ENCODE assay signal across 9 mouse cellular contexts in the genomic region with DNA sequence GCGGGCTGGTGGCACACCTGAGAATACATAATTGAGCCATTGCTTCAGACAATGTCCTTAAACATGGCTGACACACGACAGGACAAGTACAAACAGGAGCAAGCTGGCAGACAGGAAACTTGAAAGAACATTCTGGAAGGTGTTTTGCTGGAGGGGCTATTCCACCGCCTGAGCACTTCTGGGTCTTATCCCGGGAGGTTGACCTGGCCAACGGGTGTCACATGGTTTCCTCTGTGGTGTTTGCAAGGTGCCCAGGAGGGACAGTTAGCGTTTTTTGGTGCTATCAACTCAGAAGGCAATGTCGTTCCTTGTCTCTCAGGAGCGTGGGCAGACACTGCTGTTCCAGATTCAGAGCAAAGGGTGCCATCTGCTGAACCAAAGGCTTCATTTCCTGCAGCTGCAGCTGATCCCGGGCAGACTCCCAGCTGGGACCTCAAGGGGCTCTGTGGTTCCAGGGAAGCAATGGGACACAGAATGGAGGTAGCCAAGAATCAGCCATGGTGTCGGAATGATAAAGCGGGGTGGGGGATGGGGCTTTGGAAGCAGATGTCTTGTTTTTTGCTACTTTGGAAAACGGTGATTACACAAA.
DNase-seq lines count a peak whose midpoint lies in the region; ATAC-seq and TF ChIP-seq lines count a peak whose summit lies in the region.
"Had no signal": no experiment of that assay in that cellular context is flagged by ENCODE, and none has a peak within 500 bp of the region (broad histone marks: within the 10 kb centered on the region; RNA-seq: fewer than 3 reads in every experiment).

No protein-coding gene starts in this region.

- no peaks in the 10 kb centered on the region for H3K79me2 ChIP-seq in C2C12 (ENCODE audit: control insufficient read depth, insufficient read depth)

- H3K79me3 ChIP-seq in C2C12 (ENCODE audit: low read depth) = no peaks in the 10 kb centered on the region

- H3K9me3 ChIP-seq in intestine, embryonic 15.5 days = no peaks in the 10 kb centered on the region
- H3K9me3 ChIP-seq: lung, embryonic 15.5 days had no signal

- H3K4me3 ChIP-seq in C2C12 (ENCODE audit: insufficient read depth, poor library complexity, severe bottlenecking) = no peak overlapping the region
- no peak overlapping the region for H3K4me3 ChIP-seq in intestine, embryonic 15.5 days (replicated peaks)
- H3K4me3 ChIP-seq: lung, embryonic 15.5 days had no signal

- H3K4me2 ChIP-seq in intestine, embryonic 15.5 days (replicated peaks) = no peak overlapping the region
- H3K4me2 ChIP-seq: lung, embryonic 15.5 days had no signal

- DNase-seq in gastrocnemius, postnatal 10 days = peak; percentile 34
- DNase-seq in gastrocnemius, adult 18-20 months (ENCODE audit: low spot score) = no peak
- DNase-seq in frontal cortex, postnatal 36 days (ENCODE audit: low spot score in 2 of 2) = peak; percentile 34 to 66
- peak; percentile 53 for DNase-seq in left cerebral cortex, postnatal 4 days
- no peak for DNase-seq in B cell, adult 2 months
- no peak for DNase-seq in MN1 (ENCODE audit: low spot score)

- peaks cover 6% of the 10 kb centered on the region for H3K27me3 ChIP-seq in C2C12 (ENCODE audit: control insufficient read depth, insufficient read depth, insufficient read length)
- no peaks in the 10 kb centered on the region for H3K27me3 ChIP-seq in intestine, embryonic 15.5 days (replicated peaks)
- H3K27me3 ChIP-seq: lung, embryonic 15.5 days had no signal

- WGBS in intestine, embryonic 15.5 days = 63% methylated on average over 12 of the region's 12 CpGs

- H3K36me3 ChIP-seq in C2C12 (ENCODE audit: control insufficient read depth, insufficient read depth) = no peaks in the 10 kb centered on the region
- H3K36me3 ChIP-seq in intestine, embryonic 15.5 days = no peaks in the 10 kb centered on the region
- H3K36me3 ChIP-seq: lung, embryonic 15.5 days had no signal

- TF ChIP-seq CTCF in C2C12 (IDR thresholded peaks at IDR 0.05; ENCODE audit: control insufficient read depth, insufficient read depth, insufficient read length) = peak; percentile 63

- intact Hi-C loops in left cerebral cortex, postnatal 4 days (cut with DNase I) = no loop called here

- no peak overlapping the region for H3K9ac ChIP-seq in intestine, embryonic 15.5 days
- H3K9ac ChIP-seq: lung, embryonic 15.5 days had no signal

- ATAC-seq in intestine, embryonic 15.5 days = no peak

- no peak overlapping the region for H3ac ChIP-seq in C2C12 (ENCODE audit: control insufficient read depth, insufficient read length, low read depth)

- no peak overlapping the region for H3K27ac ChIP-seq in intestine, embryonic 15.5 days
- H3K27ac ChIP-seq: lung, embryonic 15.5 days had no signal

- H3K4me1 ChIP-seq in intestine, embryonic 15.5 days (replicated peaks) = no peaks in the 10 kb centered on the region
- H3K4me1 ChIP-seq: lung, embryonic 15.5 days had no signal

TF ChIP-seq in C2C12, 6 proteins besides CTCF, POLR2A, EP300 and RAD21:
- TF ChIP-seq MAX (IDR thresholded peaks at IDR 0.05) (no peak), FOSL1 (IDR thresholded peaks at IDR 0.05; ENCODE audit: insufficient read depth, low read length, poor library complexity, severe bottlenecking) (no peak), MYOD1 (IDR thresholded peaks at IDR 0.05; ENCODE audit: control insufficient read depth, insufficient read length, low read depth) (no peak), MYOG (IDR thresholded peaks at IDR 0.05; ENCODE audit: control insufficient read depth, extremely low read depth, insufficient read length) (no peak), USF1 (IDR thresholded peaks at IDR 0.05; ENCODE audit: low read depth) (no peak), CEBPB (IDR thresholded peaks at IDR 0.05; ENCODE audit: low read depth) (no peak)

Comparison
In these comparisons a context has a peak if more than half of its experiments do, and no peak if none do; other contexts are left out.
1. DNase-seq: peak in gastrocnemius, postnatal 10 days (single experiment), frontal cortex, postnatal 36 days (2 of 2) and left cerebral cortex, postnatal 4 days (single experiment); none in gastrocnemius, adult 18-20 months (single experiment), B cell, adult 2 months (0 of 2) and MN1 (single experiment).